Mouse (Mus musculus): ENCODE measurements around the gene AC170998.1.

DNA sequence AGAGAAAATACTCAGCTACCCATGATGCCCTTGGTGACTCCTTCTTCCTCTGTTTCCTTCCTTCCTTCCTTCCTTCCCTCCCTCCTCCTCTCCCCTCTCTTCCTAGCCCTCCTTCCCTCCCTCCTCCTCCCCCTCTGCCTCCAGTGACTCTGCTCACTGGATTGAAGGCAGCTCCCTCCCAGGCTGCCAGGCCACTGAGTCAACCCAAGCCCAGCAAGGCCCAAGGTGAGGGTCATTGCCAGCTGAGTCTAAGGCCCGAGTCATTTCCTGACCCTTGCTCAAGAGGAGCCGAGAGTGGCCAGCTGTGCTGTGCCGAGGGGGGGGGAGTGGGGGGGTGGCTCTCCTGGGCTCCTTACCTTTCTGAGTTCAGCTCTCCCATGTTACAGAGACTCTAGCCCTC lies 40.3 kb downstream of the AC170998.1 start:
- TF ChIP-seq POLR2A (IDR thresholded peaks at IDR 0.05; ENCODE audit: extremely low read depth, insufficient read depth, low read length) (no peak), CTCF (IDR thresholded peaks at IDR 0.05; ENCODE audit: extremely low read depth, insufficient read depth, low read length) (no peak)

Measured in cortical plate, adult 2 months (tissue).